Mouse (Mus musculus) neural tube, embryonic 10.5 days (tissue): ENCODE data around the gene Galnt4.

Source experiments
- DNase-seq: peaks from one replicate; pipeline ENCODE4 v3.0.0-alpha.2; 2017; ENCODE audit warnings: low spot score; ENCODE audit errors: extremely low spot score

Gene Galnt4

GRCm38 (mm10) chr10:99115471-99116236 is 7.7 kb downstream of the Galnt4 start:
- peak; percentile 45 for DNase-seq

- DNase-seq, result peak; percentile 30
These were observed 8.3 kb downstream of the Galnt4 start for GRCm38 (mm10) chr10:99116237-99116632.

DNA sequence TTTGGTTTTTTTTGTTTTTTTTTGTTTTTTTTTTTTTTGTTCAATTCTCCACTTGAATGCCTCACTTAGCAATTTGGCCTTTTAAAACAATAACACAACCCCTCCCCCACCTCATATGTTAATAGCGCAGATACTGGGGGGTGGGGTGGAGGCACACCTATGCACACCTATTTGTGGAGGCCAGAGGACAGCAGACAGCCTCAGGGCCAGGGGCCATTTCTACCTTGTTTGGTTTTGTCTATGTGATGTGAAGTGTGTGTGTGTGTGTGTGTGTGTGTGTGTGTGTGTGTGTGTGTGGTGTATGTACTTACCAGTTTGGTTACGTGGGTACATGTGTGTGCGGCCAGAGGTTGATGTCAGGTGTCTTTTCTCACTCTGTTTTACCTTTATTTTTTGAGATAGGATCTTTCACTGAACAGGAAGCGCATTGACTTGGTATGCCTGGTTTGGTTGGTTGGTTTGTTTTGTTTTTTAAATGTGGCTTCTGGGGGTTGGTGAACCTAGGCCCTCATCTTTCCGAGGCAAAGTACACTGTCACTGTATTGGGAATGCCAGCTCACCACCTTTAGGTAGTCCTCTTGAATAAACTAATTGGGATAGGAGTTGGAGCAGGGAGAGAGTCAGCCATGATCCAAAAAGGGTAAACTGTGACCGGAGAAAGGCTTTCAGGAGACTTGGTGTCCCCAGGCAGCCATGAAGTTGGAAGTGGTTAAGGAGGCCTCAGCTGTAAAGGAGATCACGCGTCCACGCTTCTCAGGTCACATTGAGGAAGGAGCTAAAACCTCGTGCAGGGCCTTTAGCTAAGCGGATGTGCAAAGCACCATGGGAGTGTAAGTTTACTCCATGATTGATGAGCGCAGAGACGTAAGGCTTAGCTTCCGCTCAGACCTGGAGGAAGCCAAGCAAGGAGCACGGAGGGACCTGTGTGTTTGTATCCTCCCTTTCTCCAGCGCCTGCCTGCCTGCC is 9.0 kb downstream of the Galnt4 start:
- no peak for DNase-seq

DNA sequence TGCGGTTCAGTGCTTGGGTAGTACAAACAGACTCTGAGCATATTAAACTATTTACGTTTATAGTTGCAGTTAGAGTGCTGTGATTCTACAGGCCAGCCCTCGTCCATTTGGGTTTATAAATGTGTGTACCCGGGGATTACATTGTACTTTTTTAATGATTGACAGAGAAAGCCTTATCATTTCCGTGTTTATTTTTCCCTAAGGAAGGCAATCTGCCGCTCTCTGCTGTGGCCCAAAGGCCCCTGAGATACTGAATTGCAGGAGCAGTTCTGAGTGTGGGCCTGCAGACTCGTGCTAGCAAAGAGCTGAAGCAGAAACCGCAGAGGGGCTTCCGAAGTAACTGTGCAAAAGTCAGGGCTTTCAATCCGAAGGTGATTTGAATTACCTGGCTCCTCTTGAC is 9.9 kb downstream of the Galnt4 start:
- no peak for DNase-seq

GRCm38 (mm10) chr10:99118697-99119096 is 10.7 kb downstream of the Galnt4 start:
- DNase-seq, result no peak

- no peak for DNase-seq
These were observed 11.5 kb downstream of the Galnt4 start for GRCm38 (mm10) chr10:99119471-99119870.

DNA sequence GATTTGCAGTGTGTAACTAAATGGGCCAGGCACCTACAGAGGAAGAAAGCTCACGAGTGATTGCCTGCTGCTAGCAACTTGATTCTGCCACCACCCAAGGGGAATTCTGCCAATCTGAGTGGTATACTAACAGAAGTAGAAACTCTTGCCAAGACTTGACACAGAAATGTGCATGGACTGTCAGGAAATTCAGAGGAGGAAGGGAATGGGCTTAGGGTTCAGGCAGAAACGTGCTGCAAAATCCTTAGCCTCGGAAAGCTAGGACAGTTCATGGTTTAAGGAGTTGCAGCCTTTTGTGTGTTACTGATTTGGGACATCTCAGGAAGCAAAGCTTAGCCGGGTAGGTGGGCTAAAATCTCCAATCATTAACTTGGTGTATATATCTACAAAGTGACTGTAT is 18.3 kb downstream of the Galnt4 start, which contains the start of gene Phxr2:
Phxr2 (minus strand) TSS at position 101 of the 400 bp plus-strand sequence.
- DNase-seq, result no peak

DNA sequence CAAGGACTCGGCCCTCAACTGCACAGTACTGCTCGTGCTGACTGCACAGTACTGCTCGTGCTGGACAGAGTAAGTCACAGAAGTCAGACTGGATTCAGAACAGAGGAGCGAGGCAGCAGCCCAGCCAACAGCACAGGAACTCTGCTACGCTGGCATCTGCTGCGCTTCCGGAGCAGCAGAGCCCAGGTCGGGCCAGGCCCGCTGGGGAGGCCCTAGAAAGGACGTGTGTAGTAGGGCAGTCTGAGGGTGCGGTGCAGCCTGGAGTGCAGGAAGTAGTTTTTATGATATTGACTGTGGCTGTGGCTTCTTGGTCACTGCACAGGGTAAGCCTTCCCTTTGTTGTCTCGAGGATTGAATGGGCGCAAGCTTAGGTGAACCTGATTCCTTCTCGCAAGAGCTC is 19.0 kb downstream of the Galnt4 start:
- DNase-seq, result no peak

GRCm38 (mm10) chr10:99127691-99128261 is 19.8 kb downstream of the Galnt4 start:
- DNase-seq, result no peak

GRCm38 (mm10) chr10:99130611-99131010 is 22.7 kb downstream of the Galnt4 start:
- no peak for DNase-seq

- DNase-seq, result no peak
These were observed 23.3 kb downstream of the Galnt4 start for GRCm38 (mm10) chr10:99131298-99131697.

DNA sequence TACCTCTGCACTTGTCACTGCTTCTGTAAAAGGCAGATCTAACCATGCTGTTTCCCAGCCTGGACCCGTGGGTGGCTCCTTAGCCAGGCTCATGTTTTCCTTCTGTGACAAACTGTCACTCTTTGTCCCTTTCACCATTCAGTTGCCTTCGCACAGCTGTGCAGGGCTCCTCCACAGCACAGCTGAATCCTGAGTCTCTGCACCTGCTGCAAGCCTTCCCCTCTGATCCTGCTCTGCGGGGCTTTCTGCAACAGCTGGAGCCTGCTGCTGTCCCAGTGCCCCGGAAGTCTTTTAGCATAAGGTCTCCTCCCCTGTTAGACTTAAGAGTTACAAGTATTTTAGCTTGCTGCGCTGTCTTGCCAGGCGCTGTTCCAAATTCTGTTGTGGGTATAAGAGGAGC is 24.2 kb downstream of the Galnt4 start:
- DNase-seq, result no peak

- DNase-seq, result no peak
These were observed 24.8 kb downstream of the Galnt4 start for GRCm38 (mm10) chr10:99132595-99133272.

- no peak for DNase-seq
These were observed 25.4 kb downstream of the Galnt4 start for GRCm38 (mm10) chr10:99133321-99133875.

GRCm38 (mm10) chr10:99136337-99136736 is 28.4 kb downstream of the Galnt4 start:
- no peak for DNase-seq

DNA sequence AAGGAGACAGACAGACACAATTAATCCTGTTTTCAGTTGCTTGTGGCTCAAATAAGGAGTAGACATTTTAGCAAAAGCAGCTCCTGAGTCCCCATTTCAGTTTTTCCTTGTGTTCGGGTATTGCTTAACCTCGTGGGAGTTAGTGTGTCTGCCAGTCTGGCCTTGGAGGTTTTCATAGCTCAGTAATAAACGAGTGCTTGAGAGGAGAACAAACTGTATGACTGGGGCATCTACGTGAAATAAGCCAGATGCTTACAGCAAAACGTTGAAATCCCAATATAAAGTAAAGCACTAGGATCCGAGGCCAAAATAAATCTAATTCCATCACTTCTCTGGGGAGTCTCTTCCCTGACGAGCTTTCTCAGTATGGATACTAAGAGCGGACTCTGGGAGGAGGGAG is 37.7 kb downstream of the Galnt4 start:
- no peak for DNase-seq

- DNase-seq, result no peak
These were observed 38.6 kb downstream of the Galnt4 start for GRCm38 (mm10) chr10:99146596-99146995.

- DNase-seq, result no peak
These were observed 42.1 kb downstream of the Galnt4 start for GRCm38 (mm10) chr10:99150016-99150415.

- no peak for DNase-seq
These were observed 43.6 kb downstream of the Galnt4 start for GRCm38 (mm10) chr10:99151580-99151979.

DNA sequence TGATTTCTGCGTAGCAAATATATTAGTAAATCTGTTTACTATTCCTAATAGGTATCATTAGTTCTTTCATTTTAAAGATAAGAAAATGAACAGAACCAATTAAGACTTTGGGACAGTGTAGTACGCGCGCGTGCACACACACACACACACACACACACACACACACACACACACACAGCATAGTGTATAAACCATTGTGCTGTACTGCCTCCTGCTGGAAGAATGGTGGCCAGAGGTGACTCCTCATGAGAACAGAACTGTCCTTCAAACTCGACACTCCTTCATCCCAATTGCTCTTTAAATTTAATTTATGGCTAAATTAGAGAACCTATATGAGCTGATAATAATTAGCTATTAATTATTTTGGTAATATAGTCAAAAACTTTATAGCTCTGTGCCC is 44.1 kb downstream of the Galnt4 start:
- DNase-seq, result no peak

GRCm38 (mm10) chr10:99154635-99155034 is 46.7 kb downstream of the Galnt4 start:
- no peak for DNase-seq
